Mouse (Mus musculus): Measurements from ENCODE around the gene Ncoa6.

GRCm38 (mm10) chr2:155504440-155505355 lies 31.0 kb upstream of the Ncoa6 start:
- TF ChIP-seq POLR2A (IDR thresholded peaks at IDR 0.05; ENCODE audit: borderline replicate concordance, low read depth, low read length) (no peak), CTCF (IDR thresholded peaks at IDR 0.05; ENCODE audit: low read depth, low read length) (no peak)

Measured in bone marrow macrophage, adult 2 months (primary cell).